Mouse (Mus musculus): ENCODE measurements around the gene Car10. TPM values are rescaled to one million over a fixed set of nuclear protein-coding genes. Genes with fewer than 3 reads are reported as not detected.

Car10 gene
- total and polyA plus RNA-seq, 3 experiments: not detected

DNA sequence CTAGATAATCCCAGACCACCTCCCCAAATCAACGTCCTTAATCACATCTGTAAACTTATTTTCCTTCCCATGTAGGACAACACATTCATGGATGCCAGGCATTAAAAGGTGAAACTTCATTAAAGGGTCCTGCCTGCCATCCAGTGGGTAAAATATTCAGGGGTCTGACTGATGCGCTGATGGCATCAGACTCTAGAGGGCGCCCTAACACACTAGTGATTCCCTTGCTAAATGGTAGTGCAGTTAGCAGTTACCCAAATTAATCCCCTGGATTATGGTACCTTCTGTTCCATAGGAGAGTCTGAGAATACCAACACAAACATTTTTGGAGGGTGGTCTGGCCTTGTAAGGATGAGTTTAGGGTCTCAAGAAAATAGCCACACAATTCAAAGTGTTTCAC is 453.1 kb downstream of the Car10 start:
- no peak for TF ChIP-seq NELFE (IDR thresholded peaks at IDR 0.05; ENCODE audit: low read depth, low read length)
- TF ChIP-seq CTCF (IDR thresholded peaks at IDR 0.05 in 2 of 3, conservative IDR thresholded peaks at IDR 0.05 in 1 of 3; ENCODE audit: control insufficient read depth in 1 of 3, insufficient read depth in 1 of 3, low read depth in 2 of 3, low read length in 3 of 3, poor library complexity in 1 of 3, severe bottlenecking in 1 of 3): peak; percentile 32 to 40 (median 35)
- TF ChIP-seq SIN3A (IDR thresholded peaks at IDR 0.05; ENCODE audit: low read length): no peak
- H3K27me3 ChIP-seq (ENCODE audit: control insufficient read depth in 1 of 2, insufficient read depth in 2 of 2, low read length in 2 of 2): no peaks in the 10 kb centered on the region
- H3K9ac ChIP-seq (ENCODE audit: control insufficient read depth, low read depth, low read length, poor library complexity, severe bottlenecking): no peak overlapping the region
- no peaks in the 10 kb centered on the region for H3K4me1 ChIP-seq (ENCODE audit: control insufficient read depth in 1 of 2, insufficient read depth in 2 of 2, low read length in 2 of 2)
- no peak overlapping the region for H3K27ac ChIP-seq (ENCODE audit: control insufficient read depth, low read depth, low read length)
- H3K4me3 ChIP-seq (ENCODE audit: control insufficient read depth in 1 of 2, insufficient read depth in 1 of 2, low read depth in 2 of 2, low read length in 2 of 2): no peak overlapping the region
- H3K36me3 ChIP-seq (ENCODE audit: control insufficient read depth in 1 of 2, insufficient read depth in 2 of 2, low read length in 2 of 2): no peaks in the 10 kb centered on the region
- no peaks in the 10 kb centered on the region for H3K79me2 ChIP-seq (ENCODE audit: control insufficient read depth, insufficient read depth, low read length, poor library complexity)
- H3K9me3 ChIP-seq (replicated peaks; ENCODE audit: insufficient read depth, low read length): no peaks in the 10 kb centered on the region
- DNase-seq (ENCODE audit: low read depth, low spot score): peak; percentile 12

DNA sequence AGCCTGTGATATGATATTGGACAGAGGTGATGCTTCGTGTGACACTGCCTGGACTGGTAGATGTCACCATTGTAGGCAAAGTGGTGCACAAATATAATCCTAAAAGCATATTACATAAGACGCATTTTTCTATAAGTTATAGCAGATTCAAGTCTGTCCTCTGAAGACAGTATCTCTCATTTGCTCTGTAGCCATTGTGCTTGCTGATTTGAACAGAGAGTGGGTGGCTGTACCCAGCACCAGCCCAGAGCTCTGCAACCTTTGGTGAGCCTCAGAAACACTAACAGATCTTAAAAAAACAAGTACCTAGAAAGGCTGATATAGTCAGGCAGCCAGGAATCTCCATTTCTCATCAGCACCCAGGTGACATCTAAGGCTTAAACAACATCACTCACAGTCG is 461.3 kb downstream of the Car10 start:
- Histone ChIP-seq H3K4me1 (ENCODE audit: control insufficient read depth in 1 of 2, insufficient read depth in 2 of 2, low read length in 2 of 2) (no peaks in the 10 kb centered on the region), H3K36me3 (ENCODE audit: control insufficient read depth in 1 of 2, insufficient read depth in 2 of 2, low read length in 2 of 2) (no peaks in the 10 kb centered on the region), H3K79me2 (ENCODE audit: control insufficient read depth, insufficient read depth, low read length, poor library complexity) (no peaks in the 10 kb centered on the region), H3K9me3 (replicated peaks; ENCODE audit: insufficient read depth, low read length) (no peaks in the 10 kb centered on the region), H3K9ac (ENCODE audit: control insufficient read depth, low read depth, low read length, poor library complexity, severe bottlenecking) (no peak overlapping the region), H3K4me3 (ENCODE audit: control insufficient read depth in 1 of 2, insufficient read depth in 1 of 2, low read depth in 2 of 2, low read length in 2 of 2) (no peak overlapping the region), H3K27me3 (ENCODE audit: control insufficient read depth in 1 of 2, insufficient read depth in 2 of 2, low read length in 2 of 2) (no peaks in the 10 kb centered on the region), H3K27ac (ENCODE audit: control insufficient read depth, low read depth, low read length) (no peak overlapping the region)
- TF ChIP-seq GATA1 (IDR thresholded peaks at IDR 0.05; ENCODE audit: low read depth, low read length): no peak
- no peak for TF ChIP-seq POLR2AphosphoS2 (IDR thresholded peaks at IDR 0.05; ENCODE audit: low read length)
- TF ChIP-seq SIN3A (IDR thresholded peaks at IDR 0.05; ENCODE audit: low read length): no peak
- no peak for TF ChIP-seq ZNF384 (IDR thresholded peaks at IDR 0.05; ENCODE audit: low read depth, low read length)
- no peak for TF ChIP-seq NELFE (IDR thresholded peaks at IDR 0.05; ENCODE audit: low read depth, low read length)
- DNase-seq (ENCODE audit: low read depth, low spot score): no peak

DNA sequence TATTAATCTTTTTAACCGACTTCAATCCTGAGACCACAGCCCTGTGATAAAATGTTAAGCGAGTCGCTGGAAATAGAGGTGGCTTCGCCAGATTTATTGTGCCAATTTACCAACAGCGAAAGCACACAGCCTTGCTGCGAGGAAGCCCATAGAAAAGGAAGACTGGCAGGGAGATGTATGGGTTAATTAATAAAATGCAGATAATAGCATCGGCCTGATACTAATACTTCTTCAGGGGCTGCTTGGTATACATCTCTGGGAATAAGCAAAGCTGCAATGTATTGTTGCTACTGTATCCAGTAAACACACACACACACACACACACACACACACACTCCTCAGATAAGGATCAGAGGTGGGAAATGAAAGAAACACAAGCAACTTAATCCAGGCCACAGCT is 462.7 kb downstream of the Car10 start:
- TF ChIP-seq SMC3 (IDR thresholded peaks at IDR 0.05; ENCODE audit: low read depth, low read length) (no peak), RCOR1 (IDR thresholded peaks at IDR 0.05; ENCODE audit: low read depth, low read length) (no peak), UBTF (IDR thresholded peaks at IDR 0.05; ENCODE audit: borderline replicate concordance, insufficient read depth, low read depth, low read length) (no peak), ZC3H11A (IDR thresholded peaks at IDR 0.05; ENCODE audit: low read depth, low read length) (no peak), MYC (IDR thresholded peaks at IDR 0.05; ENCODE audit: low read depth, low read length) (no peak), CHD2 (IDR thresholded peaks at IDR 0.05; ENCODE audit: low read length) (no peak), KAT2A (conservative IDR thresholded peaks at IDR 0.05; ENCODE audit: low read depth, low read length) (no peak), BHLHE40 (IDR thresholded peaks at IDR 0.05; ENCODE audit: borderline replicate concordance, low read depth, low read length) (no peak), ZNF384 (IDR thresholded peaks at IDR 0.05; ENCODE audit: low read depth, low read length) (no peak)
- H3K27ac ChIP-seq (ENCODE audit: control insufficient read depth, low read depth, low read length): no peak overlapping the region
- no peaks in the 10 kb centered on the region for H3K4me1 ChIP-seq (ENCODE audit: control insufficient read depth in 1 of 2, insufficient read depth in 2 of 2, low read length in 2 of 2)
- no peaks in the 10 kb centered on the region for H3K79me2 ChIP-seq (ENCODE audit: control insufficient read depth, insufficient read depth, low read length, poor library complexity)
- no peaks in the 10 kb centered on the region for H3K9me3 ChIP-seq (replicated peaks; ENCODE audit: insufficient read depth, low read length)
- no peaks in the 10 kb centered on the region for H3K36me3 ChIP-seq (ENCODE audit: control insufficient read depth in 1 of 2, insufficient read depth in 2 of 2, low read length in 2 of 2)
- no peaks in the 10 kb centered on the region for H3K27me3 ChIP-seq (ENCODE audit: control insufficient read depth in 1 of 2, insufficient read depth in 2 of 2, low read length in 2 of 2)
- no peak overlapping the region for H3K4me3 ChIP-seq (ENCODE audit: control insufficient read depth in 1 of 2, insufficient read depth in 1 of 2, low read depth in 2 of 2, low read length in 2 of 2)
- no peak overlapping the region for H3K9ac ChIP-seq (ENCODE audit: control insufficient read depth, low read depth, low read length, poor library complexity, severe bottlenecking)
- no peak for DNase-seq (ENCODE audit: low read depth, low spot score)

Measured in MEL (cell line).